Mouse (Mus musculus): Measurements from ENCODE around the gene Bcl7b.

Gene Bcl7b

DNA sequence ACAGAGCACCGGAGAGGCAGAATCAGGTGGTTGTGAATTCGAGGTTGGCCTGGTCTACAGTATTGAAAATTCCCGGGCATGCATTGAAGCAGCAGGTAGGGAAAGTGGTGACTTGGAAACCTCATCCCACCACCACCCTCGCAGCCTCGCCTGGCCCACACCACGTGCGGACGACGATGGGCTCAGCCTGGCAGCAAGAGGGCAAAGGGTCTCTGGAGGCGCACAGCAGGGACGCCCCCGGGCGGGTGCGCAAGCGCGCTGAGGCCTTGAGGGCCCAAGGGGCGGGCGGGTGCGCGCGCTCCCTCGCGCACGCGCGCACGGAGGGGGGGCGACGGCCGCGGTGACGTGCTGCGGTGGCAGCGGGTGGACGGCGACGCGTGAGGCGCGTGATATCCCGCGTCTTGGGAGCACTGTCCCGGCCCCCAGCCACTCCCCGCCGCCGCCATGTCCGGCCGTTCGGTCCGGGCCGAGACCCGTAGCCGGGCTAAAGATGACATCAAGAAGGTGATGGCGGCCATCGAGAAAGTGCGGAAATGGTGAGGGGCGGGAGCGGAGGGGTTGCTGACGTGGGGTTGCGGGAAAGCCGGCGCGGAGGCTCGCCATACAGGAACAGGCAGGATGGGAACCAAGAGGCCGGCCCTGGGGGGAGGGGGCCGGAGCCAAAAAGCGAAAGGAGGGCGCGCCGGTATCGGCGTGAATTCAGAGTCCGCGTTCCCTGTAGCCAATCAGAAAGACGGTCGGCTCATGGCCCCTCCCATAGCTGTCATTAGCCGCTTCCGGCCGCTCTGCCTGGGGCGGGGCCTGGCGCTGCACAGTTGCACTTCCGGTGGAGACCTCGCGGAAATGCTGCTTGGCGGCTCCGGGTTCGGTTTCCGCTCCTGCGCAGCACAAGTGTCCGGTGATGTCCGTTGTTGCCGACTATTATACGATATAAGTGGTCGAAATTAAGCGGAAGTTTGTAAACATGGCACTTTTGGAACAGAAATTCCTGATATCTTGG, at the start of gene Bcl7b:
Bcl7b (plus strand) TSS at position 221 of the 1,000 bp plus-strand sequence.
- DNase-seq: peak; percentile 98 to 99

DNA sequence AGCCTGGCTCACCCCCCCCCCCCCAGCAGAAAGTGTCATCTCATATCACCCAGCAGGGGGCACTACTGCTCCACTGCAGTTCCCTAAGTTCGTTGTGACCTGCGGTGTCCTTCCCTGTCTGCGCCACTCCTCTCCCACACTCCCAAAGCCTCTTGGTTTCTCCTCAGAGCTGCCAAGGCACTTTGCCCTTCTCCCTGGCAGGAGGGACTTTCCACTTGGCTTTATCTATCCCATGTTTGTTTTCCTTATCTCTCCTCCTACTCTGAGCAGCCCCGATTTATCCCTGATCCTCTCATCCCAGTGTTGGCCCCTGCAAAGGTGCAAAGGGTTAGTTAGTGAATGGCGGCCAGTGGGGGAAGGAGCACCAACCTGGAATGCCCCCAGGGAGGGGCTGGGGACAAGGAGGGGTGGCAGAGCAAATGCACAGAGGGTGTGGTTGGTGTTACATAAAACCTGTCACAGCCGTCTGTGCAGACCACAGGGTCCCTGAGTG, 49.4 kb upstream of the Bcl7b start:
- peak; percentile 65 to 67 for DNase-seq

DNA sequence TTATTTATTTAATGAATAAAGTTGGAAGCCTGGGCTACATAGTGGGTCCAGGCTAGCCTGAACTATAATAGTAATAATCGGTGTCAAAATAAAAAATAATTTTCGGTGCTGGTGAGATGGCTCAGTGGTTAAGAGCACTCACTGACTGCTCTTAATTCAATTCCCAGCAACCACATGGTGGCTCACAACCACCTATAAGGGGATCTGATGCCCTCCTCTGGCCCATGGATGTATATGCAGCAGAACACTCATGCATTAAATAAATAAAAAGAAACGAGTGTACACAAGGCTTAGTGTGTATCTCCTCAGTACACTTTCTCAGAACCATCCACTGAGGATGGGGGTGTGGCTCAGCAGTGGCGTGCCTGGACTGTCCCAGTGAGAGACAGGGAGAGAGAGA, 47.3 kb upstream of the Bcl7b start:
- no peak for DNase-seq

DNA sequence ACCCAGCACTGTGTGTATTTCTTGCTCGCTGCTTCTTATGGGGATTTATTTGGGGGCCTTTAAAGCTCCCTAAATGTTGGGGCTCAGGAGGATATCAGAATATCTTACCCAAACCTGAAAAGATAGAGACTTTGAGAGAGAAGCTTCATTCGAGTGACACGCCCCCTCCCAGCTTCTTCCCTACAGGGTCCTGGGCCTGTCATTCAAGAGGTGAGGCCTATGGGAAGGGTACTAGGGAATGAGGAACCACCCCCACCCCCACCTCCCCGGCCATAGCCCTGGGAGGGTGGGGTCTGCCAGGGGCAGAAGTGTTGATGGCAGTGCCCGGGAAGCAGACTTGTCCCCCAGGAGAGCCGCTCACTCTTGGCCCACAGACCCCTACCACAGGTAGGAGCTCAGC, 42.0 kb upstream of the Bcl7b start:
- no peak for DNase-seq

DNA sequence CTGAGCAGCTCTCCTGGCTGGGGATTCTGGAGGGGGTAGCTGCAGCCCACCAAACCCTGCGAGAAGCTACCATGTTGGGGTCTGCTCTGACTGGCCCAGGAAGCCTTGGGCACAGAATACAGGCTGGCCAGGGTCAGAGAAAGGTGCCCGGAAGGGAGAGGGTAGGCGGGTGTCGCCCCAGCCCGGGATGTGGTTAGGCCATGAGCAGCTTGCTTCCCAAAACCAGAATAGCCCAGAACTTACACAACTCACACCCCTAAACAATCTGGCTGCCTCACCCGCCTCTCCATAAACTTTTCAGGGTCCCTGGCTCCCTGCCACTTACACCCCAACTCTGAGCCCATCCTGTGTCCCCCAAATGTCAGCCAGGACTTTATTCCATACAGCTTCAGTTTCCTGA, 40.4 kb upstream of the Bcl7b start:
- DNase-seq: no peak

DNA sequence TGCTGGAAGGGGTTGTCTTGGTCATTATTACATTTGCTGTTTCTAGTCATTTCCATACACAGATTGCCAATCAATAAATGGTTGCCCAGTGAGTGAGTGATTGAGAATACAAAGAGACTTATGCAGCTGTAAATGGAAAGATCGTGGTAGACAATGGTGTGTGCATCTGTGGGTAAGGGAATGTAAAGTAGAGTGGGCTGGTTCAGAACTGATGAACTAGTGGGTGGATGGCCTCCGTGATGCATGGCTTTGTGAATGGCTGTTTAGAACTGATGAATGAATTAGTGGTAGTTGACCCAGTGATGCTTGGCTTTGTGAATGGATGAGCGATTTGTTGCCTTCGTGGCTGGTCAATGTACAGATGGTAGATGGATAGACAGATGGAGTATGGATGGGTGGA, 38.3 kb upstream of the Bcl7b start:
- DNase-seq: no peak

DNA sequence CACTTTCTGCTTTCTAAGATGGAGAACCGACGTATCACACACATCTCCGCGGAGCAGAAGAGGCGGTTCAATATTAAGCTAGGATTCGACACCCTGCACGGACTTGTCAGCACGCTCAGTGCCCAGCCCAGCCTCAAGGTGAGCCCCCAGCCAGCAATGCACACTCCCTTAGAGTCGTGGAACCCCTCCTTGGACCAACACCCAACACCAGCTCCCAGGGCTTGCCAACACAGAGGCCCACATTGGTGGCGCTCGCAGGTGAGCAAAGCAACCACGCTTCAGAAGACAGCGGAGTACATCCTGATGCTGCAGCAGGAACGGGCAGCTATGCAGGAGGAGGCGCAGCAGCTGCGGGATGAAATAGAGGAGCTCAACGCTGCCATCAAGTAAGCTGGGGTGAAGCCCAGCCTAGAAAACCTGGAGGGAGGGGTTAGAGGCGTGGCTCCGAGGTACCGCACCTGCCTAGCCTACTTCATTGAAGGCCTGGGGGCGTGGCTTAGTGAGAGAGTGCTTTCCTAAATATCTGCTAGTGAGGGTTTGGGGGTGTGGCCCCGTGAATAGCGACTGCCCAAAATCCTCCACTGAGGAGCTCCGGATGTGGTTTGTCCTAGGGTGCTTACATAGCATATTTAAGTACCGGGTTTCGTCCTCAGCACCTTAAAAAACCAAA, 34.2 kb upstream of the Bcl7b start:
- peak; percentile 85 to 90 for DNase-seq

DNA sequence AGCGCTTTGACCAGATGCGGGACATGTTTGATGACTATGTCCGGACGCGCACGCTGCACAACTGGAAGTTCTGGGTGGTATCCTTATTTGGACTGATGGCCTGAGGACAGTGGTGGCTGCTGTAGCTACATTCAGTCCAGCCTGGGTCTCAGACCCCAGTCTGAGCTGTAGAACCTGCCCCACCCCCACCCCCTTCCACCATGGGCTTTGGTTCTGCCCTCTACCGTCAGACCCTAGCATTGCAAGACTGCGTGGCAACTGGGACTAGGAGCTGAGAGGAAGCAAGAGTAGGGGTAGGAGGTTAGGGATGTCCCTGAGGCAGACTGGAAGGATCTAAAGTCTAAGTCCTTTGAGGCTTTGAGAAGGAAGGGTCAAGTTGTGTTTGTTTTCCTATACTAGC, 33.5 kb upstream of the Bcl7b start:
- peak; percentile 33 to 34 for DNase-seq

DNA sequence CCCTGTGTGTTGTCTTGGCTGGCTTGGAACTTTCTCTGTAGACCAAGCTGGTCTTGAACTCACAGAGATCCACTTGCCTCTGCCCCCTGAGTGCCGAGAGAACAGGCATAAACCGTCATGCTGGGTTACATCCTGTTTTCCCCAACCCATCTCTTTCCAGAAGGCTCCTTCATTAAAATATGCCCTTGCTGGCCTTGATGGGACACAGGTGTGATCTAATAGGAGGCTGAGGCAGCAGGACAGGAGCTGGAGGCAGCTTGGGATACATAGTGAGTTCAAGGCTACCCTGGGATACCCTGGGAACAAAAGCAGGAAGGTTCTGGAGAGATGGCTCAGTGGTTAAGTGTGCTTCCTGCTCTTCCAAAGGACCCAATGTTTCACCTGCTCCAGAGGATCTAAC, 28.2 kb upstream of the Bcl7b start:
- no peak for DNase-seq

DNA sequence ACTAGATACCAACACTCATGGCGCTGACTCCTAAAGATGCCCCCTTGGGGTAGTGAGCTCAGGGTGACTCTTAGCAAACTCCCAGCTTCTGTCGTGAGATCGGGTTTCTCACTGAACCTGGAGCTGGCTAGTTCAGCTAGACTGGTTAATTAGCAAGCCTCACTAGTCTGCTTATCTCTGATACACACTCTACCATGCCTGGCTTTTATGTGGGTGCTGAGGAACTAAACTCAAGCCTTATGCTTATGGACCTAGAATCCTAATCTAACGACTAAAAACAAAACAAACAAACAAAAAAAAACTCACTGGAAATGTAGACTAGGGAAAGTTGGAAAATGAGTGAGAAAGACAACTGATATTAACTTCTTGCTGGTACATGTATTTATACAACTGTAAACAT, 23.6 kb upstream of the Bcl7b start:
- DNase-seq: no peak

DNA sequence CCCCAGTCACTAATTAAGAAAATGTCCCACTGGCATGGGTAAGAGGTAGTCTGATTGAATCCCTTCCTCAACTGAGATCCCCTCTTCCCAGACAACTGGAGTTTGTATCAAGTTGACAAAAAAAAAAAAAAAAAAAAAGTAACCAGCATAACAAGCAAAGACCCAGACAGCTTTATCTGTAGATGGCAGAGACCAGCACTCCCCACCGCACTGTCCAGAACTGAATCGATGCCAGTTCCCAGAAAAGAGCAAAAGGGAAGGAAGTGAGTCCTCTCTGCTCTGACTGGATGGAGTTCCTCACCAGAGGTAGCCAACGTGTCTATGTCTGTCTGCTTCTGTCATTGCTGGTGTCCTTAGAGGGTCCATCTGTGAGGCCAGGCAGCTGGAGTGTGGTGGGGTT, 22.6 kb upstream of the Bcl7b start:
- DNase-seq: no peak

DNA sequence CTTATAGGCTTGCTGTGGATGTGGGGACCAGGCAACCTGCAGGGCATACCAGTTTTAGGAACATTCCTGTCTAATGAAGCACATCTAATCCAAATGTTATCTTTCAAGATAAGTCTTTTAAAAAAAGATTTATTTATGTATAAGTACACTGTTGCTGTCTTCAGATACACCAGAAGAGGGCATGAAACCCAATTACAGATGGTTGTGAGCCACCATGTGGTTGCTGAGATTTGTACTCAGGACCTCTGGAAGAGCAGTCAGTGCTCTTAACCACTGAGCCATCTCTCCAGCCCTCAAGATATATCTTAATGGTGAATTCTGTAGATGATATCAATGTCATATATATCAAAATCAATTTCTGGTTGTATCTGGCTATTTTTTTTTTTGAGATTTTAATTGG, 22.1 kb upstream of the Bcl7b start:
- DNase-seq: no peak

DNA sequence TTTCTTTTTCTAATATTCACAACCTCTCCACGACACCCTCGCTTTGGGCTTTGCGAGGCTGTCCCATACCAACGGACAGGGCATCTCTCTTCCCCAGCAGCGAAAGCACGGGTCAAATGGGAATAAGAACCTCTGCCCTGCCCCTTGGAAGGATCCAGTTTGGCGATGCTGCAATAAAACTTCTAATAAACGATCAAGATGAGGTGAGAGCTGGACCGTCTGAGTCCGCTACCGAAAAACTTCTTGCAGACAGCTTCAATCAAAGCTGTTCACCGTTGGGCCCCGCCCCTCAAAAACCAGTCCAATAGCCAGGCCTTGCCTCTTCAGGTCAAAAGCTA, 19.4 kb upstream of the Bcl7b start:
- no peak for DNase-seq

DNA sequence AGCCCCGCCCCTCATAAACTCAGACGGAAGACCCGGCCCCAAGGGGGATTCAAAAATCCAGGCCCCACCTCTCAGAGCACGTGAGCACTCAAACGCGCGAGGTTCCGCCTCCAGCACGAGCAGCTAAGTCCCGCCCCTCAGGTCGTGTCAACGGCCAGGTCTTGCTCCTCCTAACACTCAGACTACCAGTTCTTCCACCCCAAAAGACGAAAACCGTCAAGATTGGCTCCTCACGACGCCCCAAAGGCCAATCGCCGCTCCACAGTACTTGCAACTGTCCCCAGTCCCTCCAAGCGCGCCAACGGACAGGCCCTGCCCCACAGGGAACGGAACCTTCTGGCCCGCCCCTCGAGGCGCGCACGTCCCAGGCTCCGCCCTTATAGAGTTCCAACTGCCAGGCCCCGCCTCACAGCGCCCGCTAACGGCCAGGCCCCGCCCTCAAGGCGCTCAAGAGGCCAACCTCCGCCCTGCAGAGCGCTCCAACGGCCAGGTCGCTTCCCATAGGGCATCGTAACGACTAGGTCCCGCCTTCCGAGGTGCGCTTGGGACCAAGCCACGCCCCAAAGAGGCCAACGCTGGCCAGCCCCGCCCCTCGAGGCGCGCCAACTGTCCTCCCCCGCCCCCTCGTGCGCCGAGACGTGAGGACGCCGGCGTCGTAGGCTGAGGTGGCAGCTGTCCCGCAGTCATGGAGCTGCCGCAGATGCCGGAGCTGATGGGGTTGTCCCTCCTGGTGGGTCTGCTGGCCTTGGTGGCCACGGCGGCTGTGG, 18.8 kb upstream of the Bcl7b start, which contains the start of gene Tbl2:
Tbl2 (plus strand) TSS at position 605 of the 767 bp plus-strand sequence.
- DNase-seq: peak; percentile 99

DNA sequence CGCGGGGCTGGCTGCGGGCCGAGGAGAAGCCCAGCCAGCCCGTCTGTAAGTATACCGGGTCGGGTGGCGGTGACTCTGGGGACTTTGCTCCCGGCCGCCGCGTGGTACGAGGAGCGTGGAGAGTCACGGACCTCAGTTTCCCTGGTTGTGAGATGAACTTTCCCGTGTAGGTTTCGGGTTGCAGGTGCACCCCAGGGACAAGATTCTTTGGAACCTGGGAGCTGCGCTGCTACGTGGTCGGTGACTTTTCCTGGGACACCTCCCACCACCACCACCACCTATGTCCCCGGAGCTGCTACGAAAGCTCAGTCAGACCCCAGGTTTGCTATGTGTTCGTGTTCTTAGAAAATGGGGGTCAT, 18.3 kb upstream of the Bcl7b start:
- no peak for DNase-seq

DNA sequence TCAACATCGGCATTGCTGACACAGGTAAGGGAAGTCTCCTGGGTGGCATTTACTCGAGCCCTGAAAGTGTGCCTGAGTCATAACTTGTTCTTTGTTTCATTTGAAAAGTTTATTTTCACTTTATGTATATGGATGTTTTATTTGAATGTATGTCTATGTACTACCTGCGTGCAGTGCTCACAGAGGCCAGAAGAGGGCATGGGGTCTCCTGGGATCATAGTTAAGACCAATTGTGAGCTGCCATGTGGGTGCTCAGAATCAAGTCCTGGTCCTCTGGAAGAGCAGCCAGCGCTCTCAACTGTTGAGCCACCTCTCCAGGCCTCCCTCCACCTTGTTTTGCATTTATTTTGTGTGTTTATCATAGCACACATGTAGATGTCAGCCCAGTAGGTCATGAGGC, 11.6 kb upstream of the Bcl7b start:
- no peak for DNase-seq

DNA sequence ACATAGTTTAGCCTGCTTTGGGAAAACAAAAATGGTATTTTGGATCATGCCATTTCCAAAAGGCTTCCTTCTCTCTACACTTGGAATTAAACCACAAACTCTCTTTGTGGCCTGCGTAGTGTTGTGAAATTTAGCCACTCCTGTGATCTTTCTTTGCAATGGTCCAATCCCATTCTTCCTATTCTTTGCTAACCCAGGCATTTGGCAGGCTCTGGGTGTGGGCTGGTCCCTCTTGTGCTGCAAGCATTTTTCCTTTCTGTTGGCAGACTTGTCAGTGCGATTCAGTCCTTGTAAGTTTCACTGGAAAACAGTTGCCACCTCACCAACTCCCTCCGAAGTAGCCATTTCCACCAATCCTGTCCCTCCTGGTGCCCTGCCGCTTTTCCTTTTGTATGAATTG, 6.9 kb upstream of the Bcl7b start:
- DNase-seq: peak; percentile 85 to 88

DNA sequence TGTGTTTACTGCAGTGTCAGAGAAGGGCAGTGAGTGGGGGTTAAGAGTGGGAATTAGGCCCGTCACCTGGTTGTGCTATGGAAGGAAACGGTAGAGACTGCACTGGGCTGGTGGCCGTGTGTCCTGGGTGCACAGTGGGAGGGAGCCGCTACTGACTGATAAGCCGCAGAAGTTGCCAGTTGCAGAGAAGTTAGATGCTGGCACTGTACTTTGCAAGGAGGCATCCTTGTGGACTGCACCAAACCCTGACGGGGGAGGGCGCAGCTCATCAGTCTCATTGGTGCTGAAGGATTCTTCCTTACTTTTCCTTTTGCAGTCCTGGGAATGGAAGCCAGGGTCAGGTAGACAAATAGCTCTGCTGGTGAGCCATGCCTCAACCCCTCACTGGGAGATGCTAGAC, 6.4 kb upstream of the Bcl7b start:
- no peak for DNase-seq

DNA sequence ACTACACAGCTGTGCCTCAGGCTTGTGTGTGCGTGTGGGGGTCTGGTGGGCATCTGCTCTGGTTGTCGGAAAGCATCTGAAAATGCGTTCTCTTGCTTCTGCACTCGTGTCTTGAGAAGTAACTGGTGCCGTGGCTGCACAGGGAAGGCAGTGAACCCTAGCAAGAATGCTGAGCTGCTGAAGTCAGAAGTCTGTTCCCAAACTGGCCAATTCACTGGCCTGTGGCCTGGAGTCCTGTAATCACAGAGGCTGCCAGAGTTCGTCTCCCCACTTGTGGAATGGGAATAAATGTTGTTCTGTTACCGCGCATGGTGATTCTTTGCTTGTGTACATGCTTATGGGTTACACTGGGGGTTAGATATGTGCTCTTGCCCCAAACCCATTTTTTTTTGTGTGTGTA, 5.7 kb upstream of the Bcl7b start:
- DNase-seq: no peak

DNA sequence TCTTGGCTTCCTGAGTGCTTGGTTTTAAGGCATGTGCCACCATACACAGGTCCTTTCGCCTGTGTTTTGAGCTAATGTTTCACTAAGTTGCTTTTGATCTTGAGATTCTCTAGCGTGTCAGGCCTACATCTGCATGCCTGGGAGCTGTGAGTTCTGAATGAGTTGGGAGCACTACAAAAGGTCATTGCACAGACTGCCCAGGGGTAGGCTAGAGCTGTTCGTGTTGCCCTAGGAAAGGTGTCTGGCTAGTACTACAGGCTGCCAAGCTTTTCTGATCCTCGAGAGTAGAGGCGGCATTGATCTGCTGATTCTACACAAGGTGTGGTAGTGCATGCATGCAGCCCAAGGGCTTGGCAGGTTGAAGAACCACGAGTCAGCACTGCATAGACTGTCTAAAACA, 5.3 kb upstream of the Bcl7b start:
- no peak for DNase-seq

DNA sequence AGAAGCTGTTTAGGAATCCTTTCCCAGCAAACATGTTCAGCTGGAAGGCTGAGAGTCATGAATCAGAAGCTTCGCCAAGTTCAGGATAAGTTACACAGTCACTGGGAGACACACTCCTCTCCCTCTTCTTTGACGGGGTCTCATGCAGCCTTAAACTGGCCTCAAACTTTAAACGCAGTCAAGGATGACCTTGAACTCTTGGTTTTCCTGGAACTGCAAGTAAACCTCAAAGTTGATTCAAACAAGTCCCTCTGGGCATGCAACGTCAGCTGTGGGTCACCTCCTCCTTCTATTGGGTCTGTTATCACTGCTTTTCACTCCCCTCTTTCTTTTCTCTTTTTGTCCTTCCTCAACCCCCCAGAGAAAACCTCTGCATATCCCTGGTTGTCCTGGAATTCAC, 1.2 kb upstream of the Bcl7b start:
- DNase-seq: no peak

DNA sequence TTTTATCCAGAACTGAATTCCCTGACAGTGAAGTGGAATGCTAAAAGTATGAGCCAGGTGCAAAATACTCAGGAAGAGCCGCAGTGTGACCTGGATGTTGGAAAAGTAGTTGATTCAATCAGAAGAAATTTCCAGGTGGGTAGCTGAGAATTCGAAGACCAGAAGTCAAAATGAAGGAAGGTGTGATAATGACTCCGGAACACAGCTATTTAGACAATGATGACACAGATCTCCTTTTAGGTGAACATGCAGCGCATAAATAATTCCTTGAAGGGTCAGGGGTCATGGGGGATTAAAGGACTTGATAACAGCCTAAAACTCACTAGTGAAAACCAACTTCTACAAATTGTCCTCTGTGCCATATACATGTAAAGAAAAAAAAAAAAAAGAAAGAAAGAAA, 614 bp upstream of the Bcl7b start:
- no peak for DNase-seq

DNA sequence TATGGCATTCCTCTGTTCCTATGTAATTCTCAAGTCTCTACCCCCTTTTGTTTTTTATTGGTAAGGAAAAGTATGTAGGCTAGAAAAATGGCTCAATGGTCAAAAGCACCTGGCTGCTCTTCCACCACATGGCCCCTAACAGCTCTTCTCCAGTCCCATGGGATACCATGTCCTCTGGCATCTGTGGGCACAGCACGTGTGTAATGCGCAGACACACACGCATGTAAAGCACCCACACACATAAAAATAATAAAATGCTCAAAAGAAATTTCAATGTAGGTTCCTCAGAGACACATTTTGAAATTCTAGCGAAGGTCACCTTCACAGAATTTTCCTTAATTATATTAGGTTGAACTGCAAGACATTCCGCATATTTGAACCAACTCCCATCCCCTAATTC, 1.4 kb downstream of the Bcl7b start:
- no peak for DNase-seq
